Comparison of ENCODE assay signal across 7 mouse cellular contexts in genomic region chr2:66041917-66042419, GRCm38 (mm10).
DNase-seq lines count a peak whose midpoint lies in the region; TF ChIP-seq lines count a peak whose summit lies in the region.

No protein-coding gene starts in this region.

- no peaks in the 10 kb centered on the region for H3K36me3 ChIP-seq in limb, embryonic 10.5 days

- TF ChIP-seq POLR2A in brain, embryonic 14.5 days (IDR thresholded peaks at IDR 0.05; ENCODE audit: borderline replicate concordance, extremely low read depth, insufficient read depth, insufficient read length, poor library complexity, severe bottlenecking): no peak
- no peak for TF ChIP-seq POLR2A in embryonic fibroblast, embryonic 13.5 days (IDR thresholded peaks at IDR 0.05; ENCODE audit: low read depth, low read length)

- 80% methylated on average over 9 of the region's 9 CpGs for WGBS in limb, embryonic 10.5 days

- H3K9me3 ChIP-seq in limb, embryonic 10.5 days (replicated peaks): no peaks in the 10 kb centered on the region

- H3K27ac ChIP-seq in embryonic fibroblast, embryonic 13.5 days (ENCODE audit: insufficient read depth, low read length): no peak overlapping the region
- H3K27ac ChIP-seq in limb, embryonic 10.5 days: peak overlapping the region; percentile 61; the same call in 1 of the 2 replicates

- H3K4me1 ChIP-seq in embryonic fibroblast, embryonic 13.5 days (ENCODE audit: control insufficient read depth, insufficient read depth, low read length): no peaks in the 10 kb centered on the region
- peaks cover 4% of the 10 kb centered on the region; the same call in 1 of the 2 replicates for H3K4me1 ChIP-seq in limb, embryonic 10.5 days

- peak; percentile 86 for DNase-seq in MN1 (ENCODE audit: low spot score)
- peak; percentile 94 for DNase-seq in brain, embryonic 14.5 days (ENCODE audit: low read depth)
- DNase-seq in kidney, adult 9 months: peak; percentile 53
- peak; percentile 65 for DNase-seq in limb, embryonic 10.5 days (ENCODE audit: low spot score)
- DNase-seq in retina, adult 2 months (ENCODE audit: low read depth, low spot score): peak; percentile 50
- DNase-seq in thymus, postnatal 4 days: no peak

- TF ChIP-seq CTCF in brain, embryonic 14.5 days (IDR thresholded peaks at IDR 0.05; ENCODE audit: borderline replicate concordance, extremely low read depth, insufficient read depth, insufficient read length): peak; percentile 75; the same call in 1 of the 2 replicates
- TF ChIP-seq CTCF in embryonic fibroblast, embryonic 13.5 days (IDR thresholded peaks at IDR 0.05; ENCODE audit: borderline replicate concordance, insufficient read depth, low read length): 0 out of 2 replicates have a peak, but pooled peaks have one; percentile 1

- H3K27me3 ChIP-seq in limb, embryonic 10.5 days (ENCODE audit: low read depth, poor library complexity, severe bottlenecking): no peaks in the 10 kb centered on the region

- H3K4me3 ChIP-seq in embryonic fibroblast, embryonic 13.5 days (ENCODE audit: insufficient read depth, low read length): no peak overlapping the region
- H3K4me3 ChIP-seq in limb, embryonic 10.5 days: no peak overlapping the region
